Mouse (Mus musculus) CD4-positive, CD25-positive, alpha-beta regulatory T cell, adult 9 weeks (primary cell): Measurements from ENCODE around the gene Selp. TPM values are rescaled to one million over a fixed set of nuclear protein-coding genes. Genes with fewer than 3 reads are reported as not detected.

Source experiments
- polyA plus RNA-seq: library from polyadenylated mRNA; unstranded; fragments of 100-300 nt; shearing (Covaris generic); gene quantifications from one replicate; pipeline ENCODE4 v1.2.1, GENCODE M21; 2017

Gene Selp
- polyA plus RNA-seq = 3.0 TPM

DNA sequence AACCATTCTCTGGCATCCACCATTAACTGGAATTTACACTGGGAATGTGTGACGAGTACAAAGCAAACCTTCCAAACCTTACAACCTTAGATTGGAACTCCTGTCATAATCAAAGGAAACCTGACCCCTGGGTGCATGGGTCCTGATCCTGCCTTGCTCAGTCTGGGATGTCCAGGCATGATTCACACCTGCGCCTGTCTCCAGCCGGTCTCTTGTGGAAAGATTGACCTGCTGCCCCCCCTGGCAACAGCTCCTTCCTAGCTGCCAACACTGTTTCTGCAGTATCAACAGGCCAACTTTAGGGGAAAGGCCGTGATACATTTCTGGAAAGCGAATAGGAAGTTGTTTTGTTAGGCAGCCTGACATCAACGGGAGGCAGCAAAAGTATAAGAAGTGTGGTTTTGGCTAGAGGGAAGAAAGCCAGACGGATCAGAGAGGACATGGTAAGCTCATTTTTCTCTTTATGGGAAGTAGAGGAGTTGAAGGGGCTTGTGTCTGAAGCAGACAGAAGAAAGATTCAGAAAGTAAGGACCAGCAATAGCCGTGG is at the start of gene Selp:
Selp (plus strand) TSS at position 318 of the 547 bp plus-strand sequence.

DNA sequence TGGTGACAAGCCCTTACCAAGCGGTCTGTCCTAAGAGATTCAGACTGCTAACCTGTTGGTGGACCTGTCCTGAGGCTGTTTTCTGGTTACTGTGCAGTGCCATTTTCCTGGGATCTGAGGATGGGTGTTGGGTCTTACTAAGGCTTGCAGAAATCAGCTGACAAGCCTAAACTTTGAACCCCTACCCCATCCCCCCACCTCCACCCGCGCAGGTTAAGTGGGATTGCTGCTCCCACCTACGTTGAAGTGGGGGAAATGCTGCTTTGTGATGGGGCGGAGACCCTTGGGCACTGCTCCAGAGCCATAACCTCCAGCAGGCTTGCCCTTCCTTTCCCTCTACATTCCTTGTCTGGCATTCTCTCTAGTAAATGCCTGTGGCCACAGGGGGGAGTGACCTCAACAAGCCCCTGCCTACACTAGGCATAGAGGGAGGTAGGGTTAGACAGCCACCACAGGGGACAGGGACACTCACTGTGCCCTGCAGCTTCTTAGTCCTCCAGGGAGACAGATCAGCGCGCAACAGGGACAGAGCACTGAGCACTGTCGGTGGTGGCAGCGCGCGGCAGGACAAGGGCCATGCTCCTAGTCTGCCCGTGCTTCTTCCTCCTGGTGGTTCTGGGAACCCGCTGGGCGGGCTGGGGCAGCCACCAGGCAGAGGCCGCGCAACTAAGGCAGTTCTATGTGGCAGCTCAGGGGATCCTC is 36.5 kb downstream of the Selp start, which contains the start of gene F5:
F5 (plus strand) TSS at position 452 of the 702 bp plus-strand sequence.

Other genes starting within 250 kb of the Selp start
- 42.2 TPM for gene Scyl3, start 186.2 kb upstream of the Selp start, polyA plus RNA-seq
- gene BC055324, start 120.5 kb upstream of the Selp start, polyA plus RNA-seq = 3.8 TPM
- 24.7 TPM for gene Mettl18, start 120.4 kb upstream of the Selp start, polyA plus RNA-seq
- gene Sele, start 67.0 kb upstream of the Selp start, polyA plus RNA-seq = 0.27 TPM
- gene Sell, start 53.3 kb upstream of the Selp start, polyA plus RNA-seq = 999 TPM
- gene F5, start 36.6 kb downstream of the Selp start, polyA plus RNA-seq = 0.04 TPM
- gene Slc19a2, start 133.8 kb downstream of the Selp start, polyA plus RNA-seq = 0.65 TPM
- gene Ccdc181, start 160.3 kb downstream of the Selp start, polyA plus RNA-seq = 7.9 TPM
- gene Nme7, start 188.9 kb downstream of the Selp start, polyA plus RNA-seq = 20.7 TPM
- gene Blzf1, start 192.2 kb downstream of the Selp start, polyA plus RNA-seq = 25.9 TPM